Mouse (Mus musculus) intestine, embryonic 14.5 days (tissue): ENCODE measurements at regions not wholly inside any gene's neighbourhood (a gene's known extent, or its start where the extent isn't known, plus 50 kb on each side); places are given as distances from the start of the nearest gene placed in this dataset.

Source experiments
- ATAC-seq: fragments of 200-750 bp; cut with Nextera tagmentation; replicated peaks from 2 replicates; pipeline ENCODE4 v1.8.0; 2017; ENCODE audit warnings: low read depth, moderate number of reproducible peaks, moderate TSS enrichment, moderate library complexity; ENCODE audit not compliant: low FRiP score, low TSS enrichment
- DNase-seq: peaks from one replicate; pipeline ENCODE4 v3.0.0-alpha.2; 2018; ENCODE audit warnings: low spot score
- H3K27ac ChIP-seq: fragments of 300-500 bp; sonication (generic); 2 replicates; pipeline ENCODE4 v1.5.1; 2014; ENCODE audit warnings: low read depth, mild to moderate bottlenecking, control low read depth
- H3K27me3 ChIP-seq: fragments of 300-500 bp; sonication (generic); replicated peaks from 2 replicates; pipeline ENCODE4 v1.6.1; 2014; ENCODE audit warnings: low read length, control low read depth; ENCODE audit not compliant: control insufficient read depth, insufficient read depth
- H3K36me3 ChIP-seq: fragments of 300-500 bp; sonication (generic); 2 replicates; pipeline ENCODE4 v1.6.1; 2014; ENCODE audit warnings: low read length, control low read depth; ENCODE audit not compliant: control insufficient read depth, insufficient read depth
- H3K4me1 ChIP-seq: fragments of 300-500 bp; sonication (generic); replicated peaks from 2 replicates; pipeline ENCODE4 v1.6.1; 2014; ENCODE audit warnings: low read length, control low read depth, mixed read lengths; ENCODE audit not compliant: control insufficient read depth, insufficient read depth
- H3K4me2 ChIP-seq: fragments of 300-500 bp; sonication (generic); 2 replicates; pipeline ENCODE4 v1.6.1; 2014; ENCODE audit warnings: low read length
- H3K4me3 ChIP-seq: fragments of 300-500 bp; sonication (generic); 2 replicates; pipeline ENCODE4 v1.5.1; 2014; ENCODE audit warnings: low read depth, low read length, control low read depth, mixed read lengths
- H3K9ac ChIP-seq: fragments of 300-500 bp; sonication (generic); 2 replicates; pipeline ENCODE4 v1.6.1; 2014; ENCODE audit warnings: mild to moderate bottlenecking, low read length
- H3K9me3 ChIP-seq: fragments of 300-500 bp; sonication (generic); 2 replicates; pipeline ENCODE4 v1.6.1; 2016; ENCODE audit warnings: low read length, control low read depth; ENCODE audit not compliant: control insufficient read depth
- WGBS: fragments of 180-500 bp; shearing (Covaris S2); extraction: QIAGEN DNeasy Blood & Tissue Kit; methylation state at CpG from one replicate; pipeline ENCODE4 v1.1.7; 2014; 5-methylcytosine and 5-hydroxymethylcytosine counted together

DNA sequence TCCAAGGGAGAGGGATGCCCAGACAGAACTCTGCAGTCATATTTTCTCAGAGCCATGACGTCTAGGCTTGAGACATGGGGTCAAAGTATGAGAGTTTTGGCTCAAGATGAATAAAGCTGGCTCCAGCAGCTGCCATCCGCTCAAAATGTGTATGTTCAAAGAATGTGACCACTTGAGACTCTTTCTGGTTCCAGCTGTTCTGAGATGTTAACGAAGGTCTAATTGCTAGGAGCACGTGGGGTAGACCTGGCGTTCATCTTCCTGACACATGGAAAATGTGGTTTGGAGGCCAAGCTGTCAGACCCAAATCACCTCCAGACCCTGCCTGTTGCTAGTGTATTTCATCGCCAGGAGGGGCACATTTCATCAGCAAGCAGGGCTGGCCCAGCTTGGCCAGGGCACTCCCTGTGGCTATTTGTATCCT is 58.9 kb upstream of the Ankrd1 start:
- Histone ChIP-seq H3K9me3 (no peaks in the 10 kb centered on the region), H3K27ac (no peak overlapping the region), H3K4me3 (no peak overlapping the region), H3K4me1 (no peaks in the 10 kb centered on the region), H3K27me3 (no peaks in the 10 kb centered on the region), H3K9ac (no peak overlapping the region), H3K4me2 (no peak overlapping the region), H3K36me3 (no peaks in the 10 kb centered on the region)
- 48% methylated on average over 6 of the region's 6 CpGs for WGBS
- no peak for ATAC-seq
- no peak for DNase-seq

DNA sequence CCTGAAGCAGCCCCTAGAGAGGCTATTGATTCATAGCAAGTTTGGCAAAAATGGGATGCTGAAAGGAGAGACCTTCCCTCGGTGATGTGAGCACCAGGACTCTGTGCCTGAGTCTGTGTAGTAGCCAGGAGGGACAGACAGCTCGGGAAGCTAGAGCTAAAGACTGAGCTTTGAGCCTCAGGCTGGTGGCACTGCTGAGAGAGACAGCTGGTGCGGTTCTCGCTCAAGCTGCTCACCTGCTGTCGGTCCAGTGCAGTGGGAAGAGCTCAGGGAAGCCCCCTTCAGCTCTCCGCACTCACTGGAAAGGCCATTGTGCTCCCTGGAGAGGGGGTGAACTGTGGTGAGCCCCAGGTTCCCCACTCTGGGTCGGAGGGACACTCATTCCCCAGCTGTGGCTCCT is 60.4 kb upstream of the Ankrd1 start:
- H3K4me2 ChIP-seq: no peak overlapping the region
- DNase-seq (no peak), ATAC-seq (no peak)
- no peak overlapping the region for H3K4me3 ChIP-seq
- no peaks in the 10 kb centered on the region for H3K9me3 ChIP-seq
- no peaks in the 10 kb centered on the region for H3K4me1 ChIP-seq
- H3K27me3 ChIP-seq: no peaks in the 10 kb centered on the region
- WGBS: 77% methylated on average over 7 of the region's 7 CpGs
- H3K9ac ChIP-seq: no peak overlapping the region
- H3K27ac ChIP-seq: no peak overlapping the region
- no peaks in the 10 kb centered on the region for H3K36me3 ChIP-seq

DNA sequence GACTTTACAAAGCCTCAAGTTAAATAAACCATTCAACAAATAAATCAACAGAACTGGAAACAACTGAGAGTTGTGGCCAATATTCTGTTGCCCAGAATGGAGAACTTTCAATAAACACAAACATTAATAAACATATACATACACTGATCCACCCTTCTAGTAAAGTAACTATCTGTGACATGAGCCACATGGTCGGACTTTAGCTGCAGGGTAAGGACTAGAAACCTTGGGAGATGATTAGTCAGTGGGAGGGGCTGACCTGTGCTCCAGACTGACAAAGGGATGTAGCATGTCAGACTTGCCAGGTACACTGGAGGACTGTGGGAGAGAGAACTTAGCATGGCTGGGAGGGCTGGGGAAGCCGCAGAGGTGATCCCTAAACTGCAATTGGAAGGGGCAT is 61.6 kb upstream of the Ankrd1 start:
- Histone ChIP-seq H3K4me2 (no peak overlapping the region), H3K4me1 (no peaks in the 10 kb centered on the region), H3K4me3 (no peak overlapping the region), H3K9ac (no peak overlapping the region), H3K36me3 (no peaks in the 10 kb centered on the region), H3K27ac (no peak overlapping the region), H3K27me3 (no peaks in the 10 kb centered on the region), H3K9me3 (no peaks in the 10 kb centered on the region)
- DNase-seq (no peak), ATAC-seq (no peak)
- WGBS: 56% methylated on average over 2 of the region's 2 CpGs

DNA sequence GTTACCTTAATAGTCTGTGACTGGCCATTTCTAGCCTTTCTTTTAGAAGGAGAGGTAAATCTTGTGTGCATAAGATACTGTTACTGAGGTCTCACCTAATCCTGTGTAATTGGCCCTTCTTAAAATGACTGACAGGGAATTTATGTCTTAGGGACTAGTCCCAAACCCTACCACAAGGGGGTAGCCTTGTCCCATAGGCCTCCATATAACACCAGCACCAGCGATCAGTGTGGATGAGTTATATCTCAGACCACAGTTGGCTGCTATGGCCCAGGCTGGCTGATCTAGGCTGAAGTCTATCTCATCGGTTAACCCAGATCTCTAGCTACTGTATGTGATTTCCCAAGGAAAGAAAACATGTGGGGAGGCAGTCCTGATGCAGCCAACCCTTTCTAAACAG is 63.2 kb upstream of the Ankrd1 start:
- Histone ChIP-seq H3K9me3 (no peaks in the 10 kb centered on the region), H3K4me1 (no peaks in the 10 kb centered on the region), H3K27me3 (no peaks in the 10 kb centered on the region), H3K9ac (no peak overlapping the region), H3K4me3 (no peak overlapping the region), H3K4me2 (no peak overlapping the region), H3K36me3 (no peaks in the 10 kb centered on the region), H3K27ac (no peak overlapping the region)
- 21% methylated on average over 2 of the region's 2 CpGs for WGBS
- DNase-seq (peak; percentile 72), ATAC-seq (no peak)

DNA sequence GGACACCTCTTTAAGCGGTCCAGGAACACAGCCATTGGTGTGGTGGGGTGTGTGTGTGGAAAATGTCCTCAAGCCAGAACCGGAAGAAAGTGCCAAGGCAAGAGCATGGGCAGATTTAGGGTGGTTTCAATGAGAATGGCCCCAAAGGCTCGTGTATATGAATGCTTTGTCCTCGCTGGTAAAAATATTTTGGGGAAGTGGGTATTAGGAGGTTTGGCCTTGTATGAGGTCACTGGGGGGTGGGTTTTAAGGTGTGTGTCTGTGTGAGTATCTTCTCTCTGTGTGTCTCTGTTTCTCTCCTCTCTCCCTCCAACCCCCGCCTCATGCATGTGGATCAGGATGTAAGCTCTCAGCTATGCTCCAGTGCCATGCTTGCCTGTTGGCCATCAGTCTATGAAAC is 69.8 kb upstream of the Ankrd1 start:
- no peaks in the 10 kb centered on the region for H3K9me3 ChIP-seq
- no peak overlapping the region for H3K9ac ChIP-seq
- H3K36me3 ChIP-seq: no peaks in the 10 kb centered on the region
- H3K4me2 ChIP-seq: no peak overlapping the region
- DNase-seq (no peak), ATAC-seq (no peak)
- no peaks in the 10 kb centered on the region for H3K4me1 ChIP-seq
- no peaks in the 10 kb centered on the region for H3K27me3 ChIP-seq
- 89% methylated on average over 5 of the region's 5 CpGs for WGBS
- H3K4me3 ChIP-seq: no peak overlapping the region
- H3K27ac ChIP-seq: no peak overlapping the region

DNA sequence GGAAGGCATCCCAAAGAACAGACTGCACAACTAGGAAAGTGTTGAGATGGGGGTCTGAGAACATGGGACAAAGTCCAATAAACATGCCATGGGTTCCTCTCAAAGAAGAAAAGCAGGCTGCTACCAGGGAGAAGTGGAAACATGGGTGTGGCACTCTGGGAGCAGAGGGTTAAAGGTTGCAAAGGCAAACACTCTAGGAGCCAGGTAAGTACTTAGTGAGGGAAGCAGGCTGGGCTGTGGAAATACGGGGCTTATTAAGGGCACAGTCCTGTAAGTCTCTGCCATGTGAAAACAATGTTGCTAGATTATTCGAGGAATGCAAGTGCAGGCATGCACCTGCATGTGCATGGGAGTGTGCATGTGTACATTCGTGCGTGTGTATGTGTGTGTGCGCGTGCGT is 71.7 kb upstream of the Ankrd1 start:
- Histone ChIP-seq H3K4me3 (no peak overlapping the region), H3K9ac (no peak overlapping the region), H3K4me2 (no peak overlapping the region), H3K27me3 (no peaks in the 10 kb centered on the region), H3K9me3 (no peaks in the 10 kb centered on the region), H3K27ac (no peak overlapping the region), H3K4me1 (no peaks in the 10 kb centered on the region), H3K36me3 (no peaks in the 10 kb centered on the region)
- ATAC-seq (no peak), DNase-seq (no peak)
- 90% methylated on average over 7 of the region's 7 CpGs for WGBS

DNA sequence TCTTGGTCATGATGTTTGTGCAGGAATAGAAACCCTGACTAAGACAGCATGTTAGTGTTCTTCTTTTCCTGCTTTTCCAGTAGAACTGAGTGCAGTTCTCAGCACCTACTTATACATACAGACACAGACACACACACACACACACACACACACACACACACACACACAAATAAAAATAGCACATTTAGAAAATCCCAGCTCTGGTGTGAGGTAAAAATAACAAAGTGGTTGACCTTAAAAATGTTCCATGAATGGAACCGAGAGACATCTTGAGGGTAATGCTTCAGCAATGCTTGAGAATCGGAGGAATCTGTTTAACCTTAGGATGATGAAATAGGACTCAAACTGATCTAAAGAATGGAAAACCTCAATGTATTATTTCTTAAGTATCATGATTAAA is 84.4 kb upstream of the Ankrd1 start:
- DNase-seq (no peak), ATAC-seq (no peak)
- Histone ChIP-seq H3K27ac (no peak overlapping the region), H3K4me3 (no peak overlapping the region), H3K4me2 (no peak overlapping the region), H3K9me3 (no peaks in the 10 kb centered on the region), H3K9ac (no peak overlapping the region), H3K27me3 (no peaks in the 10 kb centered on the region), H3K36me3 (no peaks in the 10 kb centered on the region), H3K4me1 (peaks cover 11% of the 10 kb centered on the region; the same call in 1 of the 2 replicates)
- WGBS: 85% methylated on average over 2 of the region's 2 CpGs

DNA sequence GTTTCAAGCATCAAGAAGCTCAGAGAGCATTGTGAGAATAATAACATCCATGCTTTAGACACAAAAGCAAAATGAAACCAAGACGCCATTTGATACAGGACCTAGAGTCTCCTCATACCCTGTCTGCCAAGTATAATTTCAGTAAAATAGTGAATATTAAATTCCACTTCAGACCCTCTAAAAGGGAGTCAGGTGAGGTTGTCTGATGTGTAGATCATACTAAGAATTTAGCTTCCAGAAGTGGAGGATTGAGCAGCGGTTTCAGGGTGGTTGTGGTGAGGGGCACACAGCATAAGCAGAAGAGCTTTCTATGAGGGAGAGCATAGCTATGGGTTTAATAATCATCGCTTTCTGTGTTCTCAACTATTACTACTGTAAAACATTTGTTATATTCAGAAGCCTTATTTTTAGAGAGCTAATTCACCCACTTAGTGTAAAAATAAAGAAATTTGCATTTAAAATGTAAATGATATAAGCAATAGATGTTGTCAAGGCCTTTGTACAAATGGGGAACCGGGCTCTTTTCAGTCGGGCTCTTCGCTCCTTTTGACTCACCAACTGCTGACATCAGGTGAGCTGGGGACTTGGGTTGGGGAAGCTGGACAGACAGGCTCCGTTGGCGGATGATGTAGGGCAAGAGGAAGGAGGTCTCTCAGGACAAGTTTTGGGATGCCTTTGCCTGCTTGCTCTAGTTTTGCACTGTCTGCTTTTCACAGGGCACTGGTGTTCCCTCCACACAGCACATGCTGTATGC is 85.2 kb upstream of the Ankrd1 start:
- H3K9me3 ChIP-seq: no peaks in the 10 kb centered on the region
- no peaks in the 10 kb centered on the region for H3K36me3 ChIP-seq
- peaks cover 11% of the 10 kb centered on the region; the same call in 1 of the 2 replicates for H3K4me1 ChIP-seq
- ATAC-seq (no peak), DNase-seq (no peak)
- no peak overlapping the region for H3K4me3 ChIP-seq
- 92% methylated on average over 8 of the region's 8 CpGs for WGBS
- no peak overlapping the region for H3K9ac ChIP-seq
- H3K27me3 ChIP-seq: no peaks in the 10 kb centered on the region
- no peak overlapping the region for H3K4me2 ChIP-seq
- H3K27ac ChIP-seq: no peak overlapping the region

DNA sequence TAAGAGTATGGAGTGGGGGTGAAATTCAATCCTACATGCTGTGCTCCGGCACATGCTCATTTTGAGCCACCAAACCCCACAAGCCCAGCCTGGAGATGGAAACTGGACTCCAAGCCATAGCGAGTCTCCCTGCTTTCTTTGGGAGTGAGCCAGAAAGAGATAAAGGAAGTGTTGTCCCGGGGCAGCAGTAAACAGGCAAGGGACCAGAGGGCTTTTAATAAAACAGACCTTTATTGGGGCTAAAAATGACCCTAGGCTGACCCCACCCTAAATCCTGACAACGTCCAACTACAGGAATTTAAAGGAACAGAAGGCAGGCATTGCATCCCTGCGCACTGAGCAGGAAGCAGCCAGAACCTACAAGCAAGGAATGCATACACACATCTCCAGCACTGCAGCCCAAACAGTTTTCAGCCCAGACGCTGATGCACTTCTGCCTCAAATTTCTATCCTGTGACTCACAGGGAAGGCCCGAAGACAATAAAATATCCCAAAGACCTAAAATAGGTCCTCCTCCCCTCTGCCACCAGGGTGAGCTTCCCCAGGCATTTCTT is 87.9 kb upstream of the Ankrd1 start:
- DNase-seq (no peak), ATAC-seq (0 out of 2 replicates have a peak, but pooled peaks have one; percentile 47)
- Histone ChIP-seq H3K27ac (0 out of 2 replicates have a peak overlapping the region, but pooled peaks have one; percentile 0), H3K9me3 (no peaks in the 10 kb centered on the region), H3K4me2 (peak overlapping the region; percentile 23; the same call in 1 of the 2 replicates), H3K9ac (no peak overlapping the region), H3K36me3 (no peaks in the 10 kb centered on the region), H3K27me3 (no peaks in the 10 kb centered on the region), H3K4me3 (no peak overlapping the region), H3K4me1 (peaks cover 11% of the 10 kb centered on the region; the same call in 1 of the 2 replicates)
- 5% methylated on average over 7 of the region's 7 CpGs for WGBS
